Mouse (Mus musculus) kidney, postnatal 25 days (tissue): ENCODE measurements around the gene 1700061G19Rik.
A peak's percentile ranks its signal among the peaks of the same experiment; 100 is the strongest.

Experiments
- DNase-seq, 2 experiments: peaks; one replicate each; pipeline ENCODE4 v3.0.0; 2021; ENCODE audit warnings: mixed read lengths in 2 of 2

Gene 1700061G19Rik

GRCm38 (mm10) chr17:56874936-56875651 is at the start of gene 1700061G19Rik:
Gene 1700061G19Rik (plus strand): TSS chr17:56875477.
- DNase-seq: no peak

- no peak for DNase-seq
These were observed 48.6 kb upstream of the 1700061G19Rik start for GRCm38 (mm10) chr17:56826718-56827117.

GRCm38 (mm10) chr17:56829171-56829570 is 46.1 kb upstream of the 1700061G19Rik start:
- DNase-seq: no peak

- DNase-seq: no peak
These were observed 45.5 kb upstream of the 1700061G19Rik start for GRCm38 (mm10) chr17:56829795-56830194.

- no peak for DNase-seq
These were observed 44.7 kb upstream of the 1700061G19Rik start, which contains the start of gene Rfx2 for GRCm38 (mm10) chr17:56830411-56831110. Gene Rfx2 (minus strand): TSS chr17:56831013.

GRCm38 (mm10) chr17:56831111-56831816 is 44.0 kb upstream of the 1700061G19Rik start:
- DNase-seq: peak; percentile 99

- no peak for DNase-seq
These were observed 42.4 kb upstream of the 1700061G19Rik start for GRCm38 (mm10) chr17:56832918-56833317.

- DNase-seq: no peak
These were observed 41.9 kb upstream of the 1700061G19Rik start for GRCm38 (mm10) chr17:56833381-56833780.

- no peak for DNase-seq
These were observed 38.9 kb upstream of the 1700061G19Rik start for GRCm38 (mm10) chr17:56836336-56836735.

GRCm38 (mm10) chr17:56840524-56840923 is 34.8 kb upstream of the 1700061G19Rik start:
- no peak for DNase-seq

GRCm38 (mm10) chr17:56842173-56842572 is 33.1 kb upstream of the 1700061G19Rik start:
- no peak for DNase-seq

GRCm38 (mm10) chr17:56843678-56844077 is 31.6 kb upstream of the 1700061G19Rik start:
- no peak for DNase-seq

- DNase-seq: no peak
These were observed 26.5 kb upstream of the 1700061G19Rik start for GRCm38 (mm10) chr17:56848785-56849184.

- no peak for DNase-seq
These were observed 25.6 kb upstream of the 1700061G19Rik start for GRCm38 (mm10) chr17:56849710-56850109.

- DNase-seq: no peak
These were observed 24.1 kb upstream of the 1700061G19Rik start for GRCm38 (mm10) chr17:56851167-56851566.

GRCm38 (mm10) chr17:56855421-56855820 is 19.9 kb upstream of the 1700061G19Rik start:
- no peak for DNase-seq

- peak; percentile 67 to 78 for DNase-seq
These were observed 17.1 kb upstream of the 1700061G19Rik start for GRCm38 (mm10) chr17:56858216-56858615.

GRCm38 (mm10) chr17:56858922-56859321 is 16.4 kb upstream of the 1700061G19Rik start:
- DNase-seq: no peak

GRCm38 (mm10) chr17:56861197-56861596 is 14.1 kb upstream of the 1700061G19Rik start:
- DNase-seq: no peak

- DNase-seq: no peak
These were observed 9.2 kb upstream of the 1700061G19Rik start for GRCm38 (mm10) chr17:56866071-56866470.

GRCm38 (mm10) chr17:56869481-56869977 is 5.7 kb upstream of the 1700061G19Rik start:
- DNase-seq: no peak

GRCm38 (mm10) chr17:56870287-56870953 is 4.9 kb upstream of the 1700061G19Rik start:
- DNase-seq: no peak

- DNase-seq: no peak
These were observed 3.5 kb upstream of the 1700061G19Rik start for GRCm38 (mm10) chr17:56871767-56872166.
